Mouse (Mus musculus): ENCODE data around the gene Map3k14. TPM values are rescaled to one million over a fixed set of nuclear protein-coding genes. Genes with fewer than 3 reads are reported as not detected.

Gene Map3k14
- total and polyA plus RNA-seq, 3 experiments = 0.39 to 0.99 TPM; not detected in 1

GRCm38 (mm10) chr11:103236431-103236830, 30.8 kb downstream of the Map3k14 start:
- Histone ChIP-seq H3K9me3 (replicated peaks; ENCODE audit: insufficient read depth, low read length) (no peaks in the 10 kb centered on the region), H3K4me1 (ENCODE audit: control insufficient read depth in 1 of 2, insufficient read depth in 2 of 2, low read length in 2 of 2) (no peaks in the 10 kb centered on the region), H3K27ac (ENCODE audit: control insufficient read depth, low read depth, low read length) (no peak overlapping the region), H3K27me3 (ENCODE audit: control insufficient read depth in 1 of 2, insufficient read depth in 2 of 2, low read length in 2 of 2) (no peaks in the 10 kb centered on the region), H3K79me2 (ENCODE audit: control insufficient read depth, insufficient read depth, low read length, poor library complexity) (no peaks in the 10 kb centered on the region), H3K4me3 (ENCODE audit: control insufficient read depth in 1 of 2, insufficient read depth in 1 of 2, low read depth in 2 of 2, low read length in 2 of 2) (no peak overlapping the region), H3K36me3 (ENCODE audit: control insufficient read depth in 1 of 2, insufficient read depth in 2 of 2, low read length in 2 of 2) (no peaks in the 10 kb centered on the region), H3K9ac (ENCODE audit: control insufficient read depth, low read depth, low read length, poor library complexity, severe bottlenecking) (no peak overlapping the region)
- DNase-seq (ENCODE audit: low read depth, low spot score) = no peak
- TF ChIP-seq KAT2A (conservative IDR thresholded peaks at IDR 0.05; ENCODE audit: low read depth, low read length) = no peak
- TF ChIP-seq CTCF (IDR thresholded peaks at IDR 0.05 in 2 of 3, conservative IDR thresholded peaks at IDR 0.05 in 1 of 3; ENCODE audit: control insufficient read depth in 1 of 3, insufficient read depth in 1 of 3, low read depth in 2 of 3, low read length in 3 of 3, poor library complexity in 1 of 3, severe bottlenecking in 1 of 3) = no peak
- TF ChIP-seq TAL1 (IDR thresholded peaks at IDR 0.05; ENCODE audit: low read length) = no peak
- no peak for TF ChIP-seq EP300 (IDR thresholded peaks at IDR 0.05; ENCODE audit: low read depth in 1 of 2, low read length in 2 of 2)
- no peak for TF ChIP-seq ZNF384 (IDR thresholded peaks at IDR 0.05; ENCODE audit: low read depth, low read length)
- no peak for TF ChIP-seq MAFK (IDR thresholded peaks at IDR 0.05; ENCODE audit: borderline replicate concordance, low read depth, low read length)
- no peak for TF ChIP-seq MAX (IDR thresholded peaks at IDR 0.05; ENCODE audit: low read length)
- TF ChIP-seq MYB (IDR thresholded peaks at IDR 0.05; ENCODE audit: low read depth, low read length) = no peak
- TF ChIP-seq JUND (IDR thresholded peaks at IDR 0.05; ENCODE audit: low read depth, low read length) = no peak
- TF ChIP-seq ETS1 (IDR thresholded peaks at IDR 0.05; ENCODE audit: low read depth, low read length) = no peak
- TF ChIP-seq ELF1 (IDR thresholded peaks at IDR 0.05; ENCODE audit: low read depth, low read length) = no peak
- no peak for TF ChIP-seq NELFE (IDR thresholded peaks at IDR 0.05; ENCODE audit: low read depth, low read length)
- TF ChIP-seq MXI1 (IDR thresholded peaks at IDR 0.05; ENCODE audit: low read depth, low read length) = no peak
- TF ChIP-seq MEF2A (IDR thresholded peaks at IDR 0.05; ENCODE audit: extremely low read depth, insufficient replicate concordance, low read depth, low read length, poor library complexity, severe bottlenecking) = no peak
- no peak for TF ChIP-seq E2F4 (IDR thresholded peaks at IDR 0.05; ENCODE audit: borderline replicate concordance, low read depth, low read length)
- TF ChIP-seq ZMIZ1 (IDR thresholded peaks at IDR 0.05; ENCODE audit: low read depth, low read length) = no peak
- TF ChIP-seq NRF1 (IDR thresholded peaks at IDR 0.05; ENCODE audit: insufficient read depth, low read depth, low read length, poor library complexity, severe bottlenecking) = no peak

- no peak overlapping the region for H3K9ac ChIP-seq (ENCODE audit: control insufficient read depth, low read depth, low read length, poor library complexity, severe bottlenecking)
- H3K4me1 ChIP-seq (ENCODE audit: control insufficient read depth in 1 of 2, insufficient read depth in 2 of 2, low read length in 2 of 2) = no peaks in the 10 kb centered on the region
- no peaks in the 10 kb centered on the region for H3K36me3 ChIP-seq (ENCODE audit: control insufficient read depth in 1 of 2, insufficient read depth in 2 of 2, low read length in 2 of 2)
- no peak for DNase-seq (ENCODE audit: low read depth, low spot score)
- H3K9me3 ChIP-seq (replicated peaks; ENCODE audit: insufficient read depth, low read length) = no peaks in the 10 kb centered on the region
- no peak for TF ChIP-seq JUND (IDR thresholded peaks at IDR 0.05; ENCODE audit: low read depth, low read length)
- TF ChIP-seq POLR2AphosphoS5 (IDR thresholded peaks at IDR 0.05; ENCODE audit: borderline replicate concordance, low read depth, low read length) = no peak
- no peak for TF ChIP-seq RCOR1 (IDR thresholded peaks at IDR 0.05; ENCODE audit: low read depth, low read length)
- no peak for TF ChIP-seq TBP (IDR thresholded peaks at IDR 0.05; ENCODE audit: low read depth, low read length)
- no peak for TF ChIP-seq MAZ (IDR thresholded peaks at IDR 0.05; ENCODE audit: low read depth, low read length)
- no peak for TF ChIP-seq BHLHE40 (IDR thresholded peaks at IDR 0.05; ENCODE audit: borderline replicate concordance, low read depth, low read length)
- TF ChIP-seq USF1 (IDR thresholded peaks at IDR 0.05; ENCODE audit: low read depth, low read length) = no peak
- TF ChIP-seq EP300 (IDR thresholded peaks at IDR 0.05; ENCODE audit: low read depth in 1 of 2, low read length in 2 of 2) = no peak
- TF ChIP-seq POLR2A (IDR thresholded peaks at IDR 0.05; ENCODE audit: control insufficient read depth in 1 of 2, insufficient read depth in 1 of 2, low read depth in 1 of 2, low read length in 2 of 2, poor library complexity in 1 of 2) = no peak
- TF ChIP-seq CHD1 (IDR thresholded peaks at IDR 0.05; ENCODE audit: low read depth, low read length) = no peak
- no peak for TF ChIP-seq ZMIZ1 (IDR thresholded peaks at IDR 0.05; ENCODE audit: low read depth, low read length)
- no peak for TF ChIP-seq MXI1 (IDR thresholded peaks at IDR 0.05; ENCODE audit: low read depth, low read length)
- no peak for TF ChIP-seq POLR2AphosphoS2 (IDR thresholded peaks at IDR 0.05; ENCODE audit: low read length)
- TF ChIP-seq NRF1 (IDR thresholded peaks at IDR 0.05; ENCODE audit: insufficient read depth, low read depth, low read length, poor library complexity, severe bottlenecking) = no peak
- H3K27me3 ChIP-seq (ENCODE audit: control insufficient read depth in 1 of 2, insufficient read depth in 2 of 2, low read length in 2 of 2) = no peaks in the 10 kb centered on the region
- H3K4me3 ChIP-seq (ENCODE audit: control insufficient read depth in 1 of 2, insufficient read depth in 1 of 2, low read depth in 2 of 2, low read length in 2 of 2) = no peak overlapping the region
- H3K79me2 ChIP-seq (ENCODE audit: control insufficient read depth, insufficient read depth, low read length, poor library complexity) = no peaks in the 10 kb centered on the region
- H3K27ac ChIP-seq (ENCODE audit: control insufficient read depth, low read depth, low read length) = no peak overlapping the region
Observed at GRCm38 (mm10) chr11:103235702-103236101, 31.6 kb downstream of the Map3k14 start.

All from MEL (cell line).